Mouse (Mus musculus): ENCODE results near the gene Pacrg.

- no peak for TF ChIP-seq EP300 (IDR thresholded peaks at IDR 0.05; ENCODE audit: low read length)
- TF ChIP-seq CTCF (conservative IDR thresholded peaks at IDR 0.05 in 1 of 2, IDR thresholded peaks at IDR 0.05 in 1 of 2; ENCODE audit: low read depth in 2 of 2, low read length in 2 of 2): no peak
- TF ChIP-seq POLR2A (IDR thresholded peaks at IDR 0.05; ENCODE audit: low read depth, low read length): no peak
- no peak for TF ChIP-seq SIN3A (IDR thresholded peaks at IDR 0.05; ENCODE audit: low read length)
- TF ChIP-seq USF1 (IDR thresholded peaks at IDR 0.05; ENCODE audit: low read depth, low read length): no peak
- no peak for TF ChIP-seq ELF1 (IDR thresholded peaks at IDR 0.05; ENCODE audit: low read depth, low read length)
- no peak for TF ChIP-seq BHLHE40 (IDR thresholded peaks at IDR 0.05; ENCODE audit: low read depth, low read length)
- no peak for TF ChIP-seq CHD1 (IDR thresholded peaks at IDR 0.05; ENCODE audit: low read depth, low read length)
- no peak for TF ChIP-seq PAX5 (IDR thresholded peaks at IDR 0.05; ENCODE audit: low read length)
- no peak for TF ChIP-seq HCFC1 (IDR thresholded peaks at IDR 0.05; ENCODE audit: low read depth, low read length)
- TF ChIP-seq POLR2AphosphoS2 (IDR thresholded peaks at IDR 0.05; ENCODE audit: low read depth, low read length): no peak
- TF ChIP-seq TCF12 (IDR thresholded peaks at IDR 0.05; ENCODE audit: low read depth, low read length): no peak
These were observed 82.7 kb downstream of the Pacrg start for GRCm38 (mm10) chr17:10757455-10757854.
